Mouse (Mus musculus) intestine, postnatal 0 days (tissue): ENCODE results near the gene Cacnb4. TPM values are rescaled to one million over a fixed set of nuclear protein-coding genes. Genes with fewer than 3 reads are reported as not detected.

Source experiments
- ATAC-seq: fragments of 200-750 bp; cut with Nextera tagmentation; 2 replicates; pipeline ENCODE4 v1.8.0; 2017; ENCODE audit warnings: mild to moderate bottlenecking, moderate TSS enrichment, moderate library complexity
- H3K27ac ChIP-seq: fragments of 300-500 bp; sonication (generic); 2 replicates; pipeline ENCODE4 v1.5.1; 2014; ENCODE audit warnings: mild to moderate bottlenecking, low read depth, low read length, moderate library complexity
- H3K27me3 ChIP-seq: fragments of 300-500 bp; sonication (generic); replicated peaks from 2 replicates; pipeline ENCODE4 v1.6.1; 2014; ENCODE audit warnings: low read length, mixed read lengths; ENCODE audit not compliant: control insufficient read depth, insufficient read depth
- H3K36me3 ChIP-seq: fragments of 300-500 bp; sonication (generic); 2 replicates; pipeline ENCODE4 v1.6.1; 2014; ENCODE audit warnings: mild to moderate bottlenecking, moderate library complexity; ENCODE audit not compliant: control insufficient read depth, insufficient read depth
- H3K4me1 ChIP-seq: fragments of 300-500 bp; sonication (generic); replicated peaks from 2 replicates; pipeline ENCODE4 v1.6.1; 2014; ENCODE audit warnings: antibody characterized with exemption, low read length, mixed read lengths; ENCODE audit not compliant: control insufficient read depth, insufficient read depth
- H3K4me2 ChIP-seq: fragments of 300-500 bp; sonication (generic); replicated peaks from 2 replicates; pipeline ENCODE4 v1.6.1; 2014; ENCODE audit warnings: low read depth, mild to moderate bottlenecking, moderate library complexity
- H3K4me3 ChIP-seq: fragments of 300-500 bp; sonication (generic); 2 replicates; pipeline ENCODE4 v1.5.1; 2014; ENCODE audit warnings: low read depth, low read length
- H3K9ac ChIP-seq: fragments of 300-500 bp; sonication (generic); 2 replicates; pipeline ENCODE4 v1.6.1; 2014; ENCODE audit warnings: mild to moderate bottlenecking, low read depth, low read length
- H3K9me3 ChIP-seq: fragments of 300-500 bp; sonication (generic); 2 replicates; pipeline ENCODE4 v1.6.1; 2016; ENCODE audit warnings: mixed run types; ENCODE audit not compliant: control insufficient read depth
- CTCF ChIP-seq: sonication (generic); IDR thresholded peaks from 2 replicates; pipeline ENCODE4 v1.5.1; 2016; ENCODE audit warnings: low read depth, mild to moderate bottlenecking, control low read depth, antibody characterized with exemption, moderate library complexity
- WGBS: fragments of 180-500 bp; shearing (Covaris S2); extraction: QIAGEN DNeasy Blood & Tissue Kit; methylation state at CpG from one replicate; pipeline ENCODE4 v1.1.7; 2014; 5-methylcytosine and 5-hydroxymethylcytosine counted together
- polyA plus RNA-seq: library from polyadenylated mRNA; unstranded; fragments of >200 nt; fragmentation: Nextera tagmentation; extraction: Ambion mirVana; gene quantifications from 2 replicates; pipeline ENCODE4 v1.2.1, GENCODE M21; 2015

Cacnb4 gene
- polyA plus RNA-seq, 1 experiment from 2014 or later = 0.51 TPM

GRCm38 (mm10) chr2:52626266-52626665, 50.4 kb downstream of the Cacnb4 start:
- no peak overlapping the region for H3K27ac ChIP-seq
- H3K4me1 ChIP-seq = no peaks in the 10 kb centered on the region
- no peak overlapping the region for H3K9ac ChIP-seq
- no peaks in the 10 kb centered on the region for H3K36me3 ChIP-seq
- no peak overlapping the region for H3K4me2 ChIP-seq
- 84% methylated on average over 3 of the region's 3 CpGs for WGBS
- no peaks in the 10 kb centered on the region for H3K9me3 ChIP-seq
- no peaks in the 10 kb centered on the region for H3K27me3 ChIP-seq
- H3K4me3 ChIP-seq = no peak overlapping the region
- TF ChIP-seq CTCF = no peak
- no peak for ATAC-seq

- WGBS = 64% methylated on average over 6 of the region's 6 CpGs
- H3K9me3 ChIP-seq = no peaks in the 10 kb centered on the region
- ATAC-seq = no peak
- no peaks in the 10 kb centered on the region for H3K4me1 ChIP-seq
- no peak overlapping the region for H3K27ac ChIP-seq
- H3K4me2 ChIP-seq = no peak overlapping the region
- H3K9ac ChIP-seq = no peak overlapping the region
- no peaks in the 10 kb centered on the region for H3K27me3 ChIP-seq
- no peaks in the 10 kb centered on the region for H3K36me3 ChIP-seq
- TF ChIP-seq CTCF = no peak
- no peak overlapping the region for H3K4me3 ChIP-seq
These were observed 50.9 kb downstream of the Cacnb4 start for GRCm38 (mm10) chr2:52625731-52626130.

GRCm38 (mm10) chr2:52623921-52624404, 52.7 kb downstream of the Cacnb4 start:
- Histone ChIP-seq H3K27me3 (no peaks in the 10 kb centered on the region), H3K4me3 (no peak overlapping the region), H3K9ac (no peak overlapping the region), H3K9me3 (no peaks in the 10 kb centered on the region), H3K4me1 (no peaks in the 10 kb centered on the region), H3K4me2 (no peak overlapping the region), H3K27ac (no peak overlapping the region), H3K36me3 (no peaks in the 10 kb centered on the region)
- TF ChIP-seq CTCF = no peak
- ATAC-seq = no peak
- WGBS = 44% methylated on average over 7 of the region's 7 CpGs

GRCm38 (mm10) chr2:52623461-52623860, 53.2 kb downstream of the Cacnb4 start:
- no peak overlapping the region for H3K4me2 ChIP-seq
- no peaks in the 10 kb centered on the region for H3K9me3 ChIP-seq
- no peak for TF ChIP-seq CTCF
- H3K9ac ChIP-seq = no peak overlapping the region
- no peaks in the 10 kb centered on the region for H3K4me1 ChIP-seq
- 61% methylated on average over 4 of the region's 4 CpGs for WGBS
- H3K36me3 ChIP-seq = no peaks in the 10 kb centered on the region
- no peak overlapping the region; the same call in 1 of the 2 replicates for H3K27ac ChIP-seq
- no peak overlapping the region for H3K4me3 ChIP-seq
- no peaks in the 10 kb centered on the region for H3K27me3 ChIP-seq
- no peak for ATAC-seq

- H3K4me2 ChIP-seq = no peak overlapping the region
- 65% methylated on average over 2 of the region's 2 CpGs for WGBS
- no peaks in the 10 kb centered on the region for H3K4me1 ChIP-seq
- no peaks in the 10 kb centered on the region for H3K27me3 ChIP-seq
- H3K9me3 ChIP-seq = no peaks in the 10 kb centered on the region
- no peaks in the 10 kb centered on the region for H3K36me3 ChIP-seq
- no peak overlapping the region for H3K27ac ChIP-seq
- TF ChIP-seq CTCF = peak; percentile 66
- no peak overlapping the region for H3K4me3 ChIP-seq
- ATAC-seq = no peak
- H3K9ac ChIP-seq = no peak overlapping the region
These were observed 54.0 kb downstream of the Cacnb4 start for GRCm38 (mm10) chr2:52622616-52623015.

- no peak for TF ChIP-seq CTCF
- H3K36me3 ChIP-seq = no peaks in the 10 kb centered on the region
- no peaks in the 10 kb centered on the region for H3K9me3 ChIP-seq
- ATAC-seq = no peak
- WGBS = 25% methylated on average over 17 of the region's 17 CpGs
- H3K9ac ChIP-seq = no peak overlapping the region
- no peaks in the 10 kb centered on the region for H3K27me3 ChIP-seq
- H3K27ac ChIP-seq = no peak overlapping the region
- 0 out of 2 replicates have a peak overlapping the region, but pooled peaks have one; percentile 12 for H3K4me3 ChIP-seq
- no peaks in the 10 kb centered on the region for H3K4me1 ChIP-seq
- H3K4me2 ChIP-seq = peak overlapping the region; percentile 57
These were observed 57.1 kb downstream of the Cacnb4 start for GRCm38 (mm10) chr2:52619406-52619974.
